Mouse (Mus musculus): ENCODE data around the gene Tagln2.

Gene Tagln2

GRCm38 (mm10) chr1:172526380-172527081, 26.7 kb downstream of the Tagln2 start:
- no peak for DNase-seq (ENCODE audit: low spot score in 2 of 2)

GRCm38 (mm10) chr1:172527431-172527830, 27.6 kb downstream of the Tagln2 start:
- DNase-seq (ENCODE audit: low spot score in 2 of 2): no peak

- DNase-seq (ENCODE audit: low spot score in 2 of 2): peak; percentile 78 to 89
Measured at GRCm38 (mm10) chr1:172528701-172529100, 28.9 kb downstream of the Tagln2 start.

GRCm38 (mm10) chr1:172530544-172531220, 30.8 kb downstream of the Tagln2 start:
- no peak for DNase-seq (ENCODE audit: low spot score in 2 of 2)

- no peak for DNase-seq (ENCODE audit: low spot score in 2 of 2)
Measured at GRCm38 (mm10) chr1:172532551-172532950, 32.7 kb downstream of the Tagln2 start.

- no peak for DNase-seq (ENCODE audit: low spot score in 2 of 2)
Measured at GRCm38 (mm10) chr1:172535116-172535515, 35.3 kb downstream of the Tagln2 start.

- DNase-seq (ENCODE audit: low spot score in 2 of 2): no peak
Measured at GRCm38 (mm10) chr1:172539827-172540226, 40.0 kb downstream of the Tagln2 start.

GRCm38 (mm10) chr1:172540283-172540820, 40.5 kb downstream of the Tagln2 start:
- DNase-seq (ENCODE audit: low spot score in 2 of 2): no peak

- DNase-seq (ENCODE audit: low spot score in 2 of 2): no peak
Measured at GRCm38 (mm10) chr1:172546062-172546461, 46.2 kb downstream of the Tagln2 start.

- DNase-seq (ENCODE audit: low spot score in 2 of 2): no peak
Measured at GRCm38 (mm10) chr1:172548501-172548900, 48.7 kb downstream of the Tagln2 start.

GRCm38 (mm10) chr1:172549314-172549713, 49.5 kb downstream of the Tagln2 start:
- no peak for DNase-seq (ENCODE audit: low spot score in 2 of 2)

- no peak for DNase-seq (ENCODE audit: low spot score in 2 of 2)
Measured at GRCm38 (mm10) chr1:172549717-172550116, 49.9 kb downstream of the Tagln2 start.

GRCm38 (mm10) chr1:172550551-172550951, 50.7 kb downstream of the Tagln2 start:
- DNase-seq (ENCODE audit: low spot score in 2 of 2): no peak

- DNase-seq (ENCODE audit: low spot score in 2 of 2): no peak
Measured at GRCm38 (mm10) chr1:172551009-172551408, 51.2 kb downstream of the Tagln2 start.

GRCm38 (mm10) chr1:172552623-172553022, 52.8 kb downstream of the Tagln2 start:
- no peak for DNase-seq (ENCODE audit: low spot score in 2 of 2)

- DNase-seq (ENCODE audit: low spot score in 2 of 2): no peak
Measured at GRCm38 (mm10) chr1:172555638-172556037, 55.8 kb downstream of the Tagln2 start, which contains the start of gene Vsig8. Vsig8 (plus strand) TSS chr1:172555938.

Measured in cerebellum, postnatal 4 days (tissue).